Mouse (Mus musculus): Measurements from ENCODE around the gene Arhgef25.
"Not testable (repeated sequence)": the region's sequence is repeated elsewhere in the genome, so short reads cannot be mapped to it uniquely, and the experiment has no call there.

Arhgef25 gene

GRCm38 (mm10) chr10:127141500-127141899 lies 48.4 kb downstream of the Arhgef25 start:
- DNase-seq (ENCODE audit: extremely low spot score, low spot score): no peak

GRCm38 (mm10) chr10:127140971-127141370 lies 48.9 kb downstream of the Arhgef25 start:
- DNase-seq (ENCODE audit: extremely low spot score, low spot score): no peak

GRCm38 (mm10) chr10:127138328-127139141 lies 51.3 kb downstream of the Arhgef25 start:
- no peak for DNase-seq (ENCODE audit: extremely low spot score, low spot score)

- DNase-seq (ENCODE audit: extremely low spot score, low spot score): no peak
These were observed 52.0 kb downstream of the Arhgef25 start for GRCm38 (mm10) chr10:127137896-127138295.

- DNase-seq (ENCODE audit: extremely low spot score, low spot score): no peak
These were observed 53.4 kb downstream of the Arhgef25 start for GRCm38 (mm10) chr10:127136510-127136909.

GRCm38 (mm10) chr10:127135118-127135836 lies 54.6 kb downstream of the Arhgef25 start:
- no peak for DNase-seq (ENCODE audit: extremely low spot score, low spot score)

- DNase-seq (ENCODE audit: extremely low spot score, low spot score): not testable (repeated sequence)
These were observed 55.4 kb downstream of the Arhgef25 start for GRCm38 (mm10) chr10:127134394-127135035.
